Mouse (Mus musculus): ENCODE results near the gene Trim14. TPM values are rescaled to one million over a fixed set of nuclear protein-coding genes. Genes with fewer than 3 reads are reported as not detected.

The Trim14 gene
- polyA plus RNA-seq, 1 experiment, result 0.14 TPM

DNA sequence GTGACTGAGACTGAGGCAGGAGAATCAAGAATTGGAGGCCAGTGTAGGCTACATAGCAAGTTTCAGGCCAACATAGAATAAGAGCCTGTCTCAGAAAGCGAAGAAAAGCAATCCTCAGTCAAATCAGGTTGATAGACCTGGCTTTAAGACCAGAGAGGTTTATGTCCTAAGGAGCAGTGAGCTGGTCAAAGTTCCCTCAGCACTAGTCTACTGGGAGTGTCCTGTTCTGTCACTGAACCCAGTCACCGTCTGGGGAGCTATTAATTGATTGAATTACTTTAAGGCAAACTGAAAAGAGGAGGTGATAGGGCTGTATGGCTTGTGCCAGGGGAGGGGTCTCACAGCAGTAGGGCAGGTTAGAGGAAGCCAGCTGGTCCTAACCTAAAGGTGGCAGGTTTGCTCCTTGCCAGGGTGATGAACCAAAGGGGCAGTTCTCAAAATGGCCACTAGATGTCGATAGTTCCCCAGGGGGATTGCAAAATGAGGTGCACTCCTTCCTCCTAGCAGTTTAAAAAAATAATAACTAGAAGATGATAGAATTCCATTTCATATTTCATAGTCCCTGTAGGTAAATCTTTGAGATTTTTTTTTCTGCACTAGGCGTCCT, 38.6 kb downstream of the Trim14 start:
- no peaks in the 10 kb centered on the region for H3K27me3 ChIP-seq (ENCODE audit: control insufficient read depth, insufficient read depth, insufficient read length)
- no peak overlapping the region for H3ac ChIP-seq (ENCODE audit: control insufficient read depth, insufficient read length)
- peaks cover 14% of the 10 kb centered on the region for H3K36me3 ChIP-seq (ENCODE audit: control insufficient read depth, insufficient read depth)
- no peak overlapping the region for H3K4me3 ChIP-seq
- no peak overlapping the region for H3K4me2 ChIP-seq (ENCODE audit: low read depth)
- no peaks in the 10 kb centered on the region for H3K79me2 ChIP-seq (ENCODE audit: control insufficient read depth, insufficient read depth)
- TF ChIP-seq CEBPB (IDR thresholded peaks at IDR 0.05; ENCODE audit: insufficient read depth, poor library complexity, severe bottlenecking) (peak; percentile 52; the same call in 1 of the 2 replicates), POLR2A (IDR thresholded peaks at IDR 0.05; ENCODE audit: insufficient read length, low read depth) (no peak)

DNA sequence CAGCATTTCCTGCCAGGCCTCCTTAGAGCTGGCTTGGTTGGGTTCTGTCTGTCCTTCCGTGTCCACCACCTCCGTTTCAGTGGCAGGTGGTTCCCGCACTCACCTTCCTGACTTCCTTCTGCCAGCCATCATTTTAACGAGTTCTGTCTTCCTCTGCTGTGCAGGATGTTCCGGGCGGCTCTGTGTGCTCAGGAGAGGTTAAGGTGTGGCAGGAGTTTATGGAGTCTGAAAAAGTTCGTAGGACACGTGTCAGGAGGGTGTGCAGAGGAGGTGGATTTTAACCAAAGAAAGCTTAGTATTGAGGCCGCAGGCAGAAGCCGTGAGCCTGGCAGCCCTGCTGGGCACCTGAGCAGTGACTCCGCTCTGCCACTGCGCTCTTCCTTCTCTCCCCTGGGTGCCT, 40.4 kb downstream of the Trim14 start:
- no peak for TF ChIP-seq TCF3 (IDR thresholded peaks at IDR 0.05; ENCODE audit: insufficient read length, low read depth)
- TF ChIP-seq TCF12 (IDR thresholded peaks at IDR 0.05; ENCODE audit: insufficient read depth, poor library complexity, severe bottlenecking), result no peak
- TF ChIP-seq MYOD1 (IDR thresholded peaks at IDR 0.05; ENCODE audit: control insufficient read depth in 1 of 3, insufficient read length in 2 of 3, low read depth in 2 of 3), result no peak
- no peak for TF ChIP-seq SRF (IDR thresholded peaks at IDR 0.05; ENCODE audit: control insufficient read depth, insufficient read length, low read depth)
- TF ChIP-seq REST (IDR thresholded peaks at IDR 0.05; ENCODE audit: insufficient read depth, insufficient read length), result no peak
- no peak for TF ChIP-seq E2F4 (IDR thresholded peaks at IDR 0.05; ENCODE audit: insufficient read depth)
- TF ChIP-seq CEBPB (IDR thresholded peaks at IDR 0.05; ENCODE audit: insufficient read depth, poor library complexity, severe bottlenecking), result no peak
- no peak for TF ChIP-seq MAX (IDR thresholded peaks at IDR 0.05; ENCODE audit: low read depth)
- no peak for TF ChIP-seq USF1 (IDR thresholded peaks at IDR 0.05; ENCODE audit: low read depth)
- no peak for TF ChIP-seq MYOG (IDR thresholded peaks at IDR 0.05; ENCODE audit: control insufficient read depth in 1 of 3, insufficient read depth in 1 of 3, insufficient read length in 2 of 3, low read depth in 2 of 3)
- no peak for TF ChIP-seq POLR2AphosphoS2 (IDR thresholded peaks at IDR 0.05; ENCODE audit: insufficient read length, low read depth)
- H3K36me3 ChIP-seq (ENCODE audit: control insufficient read depth, insufficient read depth), result peaks cover 14% of the 10 kb centered on the region

DNA sequence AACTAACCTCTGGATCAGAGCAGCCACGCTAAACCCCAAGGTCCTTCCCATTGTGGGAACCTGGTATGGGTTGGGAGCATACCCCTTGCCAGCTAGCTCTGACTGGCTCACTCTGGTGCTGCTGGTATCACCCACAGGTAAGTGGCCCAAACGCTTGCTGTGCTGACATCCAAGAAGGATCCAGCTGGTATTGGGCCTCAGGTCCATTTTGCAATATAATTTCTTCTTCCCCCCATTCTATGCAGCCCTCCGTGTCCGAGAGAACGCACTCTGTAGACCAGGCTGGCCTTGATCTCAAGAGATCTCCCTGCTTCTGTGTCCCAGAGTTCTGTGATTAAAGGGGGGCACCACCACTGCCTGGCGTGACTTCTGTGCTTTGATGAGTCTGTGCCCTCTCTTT, 42.9 kb downstream of the Trim14 start:
- no peaks in the 10 kb centered on the region for H3K27me3 ChIP-seq (ENCODE audit: control insufficient read depth, insufficient read depth, insufficient read length)
- H3K36me3 ChIP-seq (ENCODE audit: control insufficient read depth, insufficient read depth), result peaks cover 5% of the 10 kb centered on the region
- peaks cover 20% of the 10 kb centered on the region for H3K79me2 ChIP-seq (ENCODE audit: control insufficient read depth, insufficient read depth)
- no peak for TF ChIP-seq SRF (IDR thresholded peaks at IDR 0.05; ENCODE audit: control insufficient read depth, insufficient read length, low read depth)
- no peak for TF ChIP-seq REST (IDR thresholded peaks at IDR 0.05; ENCODE audit: insufficient read depth, insufficient read length)
- TF ChIP-seq MYOG (IDR thresholded peaks at IDR 0.05; ENCODE audit: control insufficient read depth in 1 of 3, insufficient read depth in 1 of 3, insufficient read length in 2 of 3, low read depth in 2 of 3), result no peak
- TF ChIP-seq USF1 (IDR thresholded peaks at IDR 0.05; ENCODE audit: low read depth), result no peak
- H3K4me3 ChIP-seq, result no peak overlapping the region
- no peak overlapping the region for H3K4me2 ChIP-seq (ENCODE audit: low read depth)
- no peak overlapping the region for H3ac ChIP-seq (ENCODE audit: control insufficient read depth, insufficient read length)

More for the DNA sequence above, 40.4 kb downstream of the Trim14 start:
- H3K4me2 ChIP-seq (ENCODE audit: low read depth), result no peak overlapping the region
- H3ac ChIP-seq (ENCODE audit: control insufficient read depth, insufficient read length), result no peak overlapping the region
- no peaks in the 10 kb centered on the region for H3K27me3 ChIP-seq (ENCODE audit: control insufficient read depth, insufficient read depth, insufficient read length)
- H3K4me3 ChIP-seq, result no peak overlapping the region
- peaks cover 10% of the 10 kb centered on the region for H3K79me2 ChIP-seq (ENCODE audit: control insufficient read depth, insufficient read depth)

DNA sequence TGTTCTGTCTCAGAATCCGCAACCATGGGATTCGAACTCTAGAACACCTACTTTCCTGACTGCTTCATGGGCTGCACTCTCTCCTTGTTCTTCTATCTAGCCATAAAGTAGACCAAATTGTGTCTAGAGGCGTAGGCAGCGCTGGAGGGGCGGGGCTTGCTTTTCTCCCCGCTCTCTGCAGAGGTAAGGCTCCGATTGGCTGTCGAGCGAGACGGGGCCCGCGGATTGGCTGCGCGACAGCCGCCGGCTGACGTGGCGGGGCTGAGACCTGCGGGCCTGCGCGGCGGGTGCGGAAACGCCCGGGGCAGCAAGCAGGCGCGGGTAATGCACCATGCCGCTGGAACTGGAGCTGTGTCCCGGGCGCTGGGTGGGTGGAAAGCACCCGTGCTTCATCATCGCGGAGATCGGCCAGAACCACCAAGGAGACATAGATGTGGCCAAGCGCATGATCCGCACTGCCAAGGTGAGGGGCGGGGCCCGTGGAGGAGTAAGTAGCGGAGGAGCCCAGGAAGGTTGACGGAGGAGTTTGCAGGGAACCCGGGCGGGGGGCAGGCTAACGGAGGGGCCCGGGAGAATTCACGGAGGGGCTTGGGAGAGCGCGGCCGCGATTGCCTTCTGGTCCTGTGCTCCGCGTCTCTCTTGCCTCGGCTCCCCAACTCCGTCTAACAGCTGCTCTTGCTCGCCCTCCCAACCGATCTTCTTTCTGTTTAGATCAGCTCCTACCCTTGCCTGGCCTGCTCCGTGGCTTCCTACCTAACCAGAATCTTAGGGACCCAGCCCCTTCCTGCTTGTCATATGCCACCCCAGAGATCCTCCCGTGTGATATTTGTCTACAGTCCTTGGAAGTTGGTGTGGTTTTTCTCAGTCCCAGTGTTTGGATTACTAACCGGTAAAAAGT, 46.7 kb downstream of the Trim14 start, which contains the start of gene Nans:
Gene Nans, plus strand, starts transcription at position 221 of the 898 bp plus-strand sequence.
- H3K4me3 ChIP-seq, result peak within 1 kb of the TSS; percentile 79
- peak within 1 kb of the TSS; percentile 44 for H3ac ChIP-seq (ENCODE audit: control insufficient read depth, insufficient read length)
- H3K4me2 ChIP-seq (ENCODE audit: low read depth), result peak within 1 kb of the TSS; percentile 93
- TF ChIP-seq POLR2A (IDR thresholded peaks at IDR 0.05; ENCODE audit: insufficient read length, low read depth) (peak; percentile 92), TCF3 (IDR thresholded peaks at IDR 0.05; ENCODE audit: insufficient read length, low read depth) (no peak), TCF12 (IDR thresholded peaks at IDR 0.05; ENCODE audit: insufficient read depth, poor library complexity, severe bottlenecking) (no peak), MYOG (IDR thresholded peaks at IDR 0.05; ENCODE audit: control insufficient read depth in 1 of 3, insufficient read depth in 1 of 3, insufficient read length in 2 of 3, low read depth in 2 of 3) (peak in 1 of 3 experiments; percentile 34), SRF (IDR thresholded peaks at IDR 0.05; ENCODE audit: control insufficient read depth, insufficient read length, low read depth) (no peak), CEBPB (IDR thresholded peaks at IDR 0.05; ENCODE audit: insufficient read depth, poor library complexity, severe bottlenecking) (no peak), E2F4 (IDR thresholded peaks at IDR 0.05; ENCODE audit: insufficient read depth) (peak; percentile 65), MYOD1 (IDR thresholded peaks at IDR 0.05; ENCODE audit: control insufficient read depth in 1 of 3, insufficient read length in 2 of 3, low read depth in 2 of 3) (peak in 1 of 3 experiments; percentile 18), POLR2AphosphoS2 (IDR thresholded peaks at IDR 0.05; ENCODE audit: insufficient read length, low read depth) (peak; percentile 90), REST (IDR thresholded peaks at IDR 0.05; ENCODE audit: insufficient read depth, insufficient read length) (no peak), MAX (IDR thresholded peaks at IDR 0.05; ENCODE audit: low read depth) (no peak), USF1 (IDR thresholded peaks at IDR 0.05; ENCODE audit: low read depth) (no peak)
- peaks cover 3% of the 10 kb centered on the region for H3K36me3 ChIP-seq (ENCODE audit: control insufficient read depth, insufficient read depth)
- peaks cover 20% of the 10 kb centered on the region for H3K79me2 ChIP-seq (ENCODE audit: control insufficient read depth, insufficient read depth)
- no peaks in the 10 kb centered on the region for H3K27me3 ChIP-seq (ENCODE audit: control insufficient read depth, insufficient read depth, insufficient read length)

DNA sequence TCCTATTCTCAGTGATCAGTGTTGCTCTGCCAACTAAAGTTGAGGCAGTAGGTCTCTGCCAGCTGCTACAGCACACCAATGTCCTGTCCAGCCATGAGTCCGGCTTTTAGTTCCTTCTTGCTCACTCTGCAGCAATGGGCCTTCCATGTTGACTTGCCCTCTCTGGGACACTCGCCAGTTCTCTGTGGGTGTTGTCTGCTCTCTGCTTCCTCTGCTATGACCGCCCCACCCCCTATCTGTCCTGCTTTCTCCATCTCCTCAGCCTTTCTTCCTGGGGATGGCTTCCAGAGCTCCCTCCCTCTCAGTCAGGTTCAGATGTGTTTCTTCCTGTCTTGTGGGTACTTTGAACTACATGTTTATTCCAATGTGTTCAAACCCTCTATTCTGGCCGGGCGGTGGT, 48.6 kb downstream of the Trim14 start:
- H3K4me3 ChIP-seq, result no peak overlapping the region
- H3K27me3 ChIP-seq (ENCODE audit: control insufficient read depth, insufficient read depth, insufficient read length), result no peaks in the 10 kb centered on the region
- TF ChIP-seq CEBPB (IDR thresholded peaks at IDR 0.05; ENCODE audit: insufficient read depth, poor library complexity, severe bottlenecking) (no peak), TCF12 (IDR thresholded peaks at IDR 0.05; ENCODE audit: insufficient read depth, poor library complexity, severe bottlenecking) (no peak), POLR2AphosphoS2 (IDR thresholded peaks at IDR 0.05; ENCODE audit: insufficient read length, low read depth) (no peak), TCF3 (IDR thresholded peaks at IDR 0.05; ENCODE audit: insufficient read length, low read depth) (no peak), MYOD1 (IDR thresholded peaks at IDR 0.05; ENCODE audit: control insufficient read depth in 1 of 3, insufficient read length in 2 of 3, low read depth in 2 of 3) (no peak), SRF (IDR thresholded peaks at IDR 0.05; ENCODE audit: control insufficient read depth, insufficient read length, low read depth) (no peak), E2F4 (IDR thresholded peaks at IDR 0.05; ENCODE audit: insufficient read depth) (no peak)

More for the DNA sequence above, 48.6 kb downstream of the Trim14 start:
- peaks cover 20% of the 10 kb centered on the region for H3K79me2 ChIP-seq (ENCODE audit: control insufficient read depth, insufficient read depth)
- H3ac ChIP-seq (ENCODE audit: control insufficient read depth, insufficient read length), result no peak overlapping the region
- no peak overlapping the region for H3K4me2 ChIP-seq (ENCODE audit: low read depth)
- no peaks in the 10 kb centered on the region for H3K36me3 ChIP-seq (ENCODE audit: control insufficient read depth, insufficient read depth)
